Mouse (Mus musculus): ENCODE measurements around the gene Fhl3.
"Not testable (repeated sequence)": the region's sequence is repeated elsewhere in the genome, so short reads cannot be mapped to it uniquely, and the experiment has no call there.

Fhl3 gene

GRCm38 (mm10) chr4:124683474-124683873, 17.0 kb upstream of the Fhl3 start:
- DNase-seq (ENCODE audit: low spot score) = no peak

GRCm38 (mm10) chr4:124685004-124685403, 15.5 kb upstream of the Fhl3 start:
- no peak for DNase-seq (ENCODE audit: low spot score)

- no peak for DNase-seq (ENCODE audit: low spot score)
Measured at GRCm38 (mm10) chr4:124685453-124685852, 15.0 kb upstream of the Fhl3 start.

GRCm38 (mm10) chr4:124685897-124686402, 14.6 kb upstream of the Fhl3 start:
- no peak for DNase-seq (ENCODE audit: low spot score)

- no peak for DNase-seq (ENCODE audit: low spot score)
Measured at GRCm38 (mm10) chr4:124691455-124691854, 9.0 kb upstream of the Fhl3 start.

GRCm38 (mm10) chr4:124692416-124692861, 8.1 kb upstream of the Fhl3 start:
- DNase-seq (ENCODE audit: low spot score) = no peak

- DNase-seq (ENCODE audit: low spot score) = peak; percentile 73
Measured at GRCm38 (mm10) chr4:124693135-124693894, 7.2 kb upstream of the Fhl3 start, which contains the start of gene Utp11. Gene Utp11 (minus strand): TSS chr4:124693600.

- no peak for DNase-seq (ENCODE audit: low spot score)
Measured at GRCm38 (mm10) chr4:124694572-124694971, 5.9 kb upstream of the Fhl3 start.

GRCm38 (mm10) chr4:124695786-124696516, 4.5 kb upstream of the Fhl3 start:
- DNase-seq (ENCODE audit: low spot score) = no peak

GRCm38 (mm10) chr4:124699791-124700190, 710 bp upstream of the Fhl3 start:
- DNase-seq (ENCODE audit: low spot score) = no peak

- DNase-seq (ENCODE audit: low spot score) = no peak
Measured at GRCm38 (mm10) chr4:124701052-124701845, 748 bp downstream of the Fhl3 start.

GRCm38 (mm10) chr4:124701916-124702315, 1.4 kb downstream of the Fhl3 start:
- DNase-seq (ENCODE audit: low spot score) = no peak

- DNase-seq (ENCODE audit: low spot score) = no peak
Measured at GRCm38 (mm10) chr4:124703406-124703805, 2.9 kb downstream of the Fhl3 start.

GRCm38 (mm10) chr4:124703881-124704796, 3.6 kb downstream of the Fhl3 start:
- no peak for DNase-seq (ENCODE audit: low spot score)

GRCm38 (mm10) chr4:124704797-124705474, 4.4 kb downstream of the Fhl3 start:
- no peak for DNase-seq (ENCODE audit: low spot score)

- DNase-seq (ENCODE audit: low spot score) = no peak
Measured at GRCm38 (mm10) chr4:124705661-124706269, 5.3 kb downstream of the Fhl3 start.

GRCm38 (mm10) chr4:124707381-124708199, 7.1 kb downstream of the Fhl3 start:
- DNase-seq (ENCODE audit: low spot score) = not testable (repeated sequence)

GRCm38 (mm10) chr4:124708200-124708517, 7.7 kb downstream of the Fhl3 start:
- DNase-seq (ENCODE audit: low spot score) = not testable (repeated sequence)
